Mouse (Mus musculus) lung, postnatal 14 days (tissue): ENCODE measurements around the gene Aes.

Experiments used
- DNase-seq: peaks from one replicate; pipeline ENCODE4 v3.0.0; 2021

Aes gene

DNA sequence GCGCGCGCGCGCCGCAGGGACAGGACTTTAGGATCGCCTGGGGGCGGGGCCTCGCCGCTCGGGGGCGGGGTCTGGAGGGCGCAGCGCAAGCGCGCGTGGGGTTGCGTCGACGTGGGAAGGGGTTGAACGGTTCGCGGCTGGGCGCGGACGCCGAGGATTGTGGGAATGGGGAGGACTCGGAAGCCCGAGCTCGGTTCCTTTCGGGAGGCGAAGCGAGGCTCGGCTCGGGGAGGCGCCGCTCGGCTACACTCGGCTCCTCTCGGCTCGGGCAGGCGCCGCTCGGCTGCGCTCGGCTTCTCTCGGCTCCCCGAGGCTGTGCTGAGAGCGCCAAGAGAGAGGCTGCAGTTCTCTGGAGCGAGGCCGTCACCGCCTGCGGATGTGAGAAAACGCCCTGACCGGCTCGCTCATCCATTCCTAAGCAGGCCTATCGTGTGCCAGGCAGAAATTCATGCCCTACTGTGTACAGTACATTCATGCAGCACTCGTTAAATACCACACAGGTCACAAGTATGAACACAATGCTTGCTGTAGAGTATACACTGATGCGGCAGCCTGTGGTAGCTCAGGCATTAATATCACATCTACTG is 14.0 kb upstream of the Aes start, which contains the start of gene Gna11:
Gene Gna11, minus strand, starts transcription at position 30 of the 587 bp plus-strand sequence.
- DNase-seq = peak; percentile 100

DNA sequence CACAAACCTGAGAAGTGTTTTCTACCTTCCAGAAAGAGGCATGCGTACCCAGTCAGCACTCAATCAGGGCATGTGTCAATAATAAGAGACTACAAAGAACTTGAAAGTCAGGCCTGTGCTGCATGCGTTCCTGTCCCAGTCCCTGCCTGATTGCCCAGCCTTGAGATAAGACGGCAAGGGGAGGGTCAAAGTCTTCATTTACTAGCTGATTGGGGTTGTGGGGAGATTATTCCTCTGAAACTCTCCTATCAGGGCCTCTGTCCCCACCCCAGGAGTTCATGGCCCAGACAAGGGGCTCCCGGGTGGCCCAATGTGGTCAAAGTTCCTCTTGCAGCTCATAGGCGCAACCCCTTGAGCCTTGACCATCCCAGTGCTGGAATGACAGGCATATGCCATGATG is 13.0 kb upstream of the Aes start:
- DNase-seq = no peak

DNA sequence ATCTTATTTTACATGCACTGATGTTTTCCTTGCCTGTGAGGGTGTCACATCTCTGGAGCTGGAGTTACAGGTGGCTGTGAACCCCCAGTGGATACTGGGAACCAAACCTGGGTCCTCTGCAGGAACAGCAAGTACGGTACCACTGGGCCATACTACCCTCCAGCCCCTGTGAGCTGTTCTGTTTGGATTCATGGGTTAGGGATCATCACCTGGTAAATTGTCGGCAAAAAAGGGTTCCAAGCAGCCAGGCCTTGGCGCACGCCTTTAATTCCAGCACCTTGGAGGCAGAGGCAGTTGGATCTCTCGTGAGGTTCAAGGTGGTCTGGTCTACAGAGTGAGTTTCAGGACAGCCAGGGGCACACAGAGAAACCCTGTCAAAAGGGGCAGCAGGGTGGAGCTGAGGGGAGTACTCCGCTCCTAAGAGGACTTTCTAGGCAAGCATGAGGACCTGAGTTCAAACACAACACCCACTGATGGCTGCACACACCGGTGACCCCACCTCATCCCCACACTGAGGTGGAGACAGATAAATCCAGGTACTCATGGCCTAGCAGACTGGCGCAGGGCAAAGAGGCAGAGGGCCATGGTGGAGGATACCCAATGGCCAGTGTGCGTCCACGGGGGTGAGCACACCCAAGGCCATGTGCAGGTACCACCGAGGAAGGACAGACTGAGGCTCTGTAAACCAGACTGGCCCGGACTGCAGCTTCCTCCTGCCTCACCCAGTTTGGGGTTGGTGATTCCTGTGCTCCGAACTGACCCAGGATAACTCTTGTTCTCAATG is 12.3 kb upstream of the Aes start:
- DNase-seq = no peak

DNA sequence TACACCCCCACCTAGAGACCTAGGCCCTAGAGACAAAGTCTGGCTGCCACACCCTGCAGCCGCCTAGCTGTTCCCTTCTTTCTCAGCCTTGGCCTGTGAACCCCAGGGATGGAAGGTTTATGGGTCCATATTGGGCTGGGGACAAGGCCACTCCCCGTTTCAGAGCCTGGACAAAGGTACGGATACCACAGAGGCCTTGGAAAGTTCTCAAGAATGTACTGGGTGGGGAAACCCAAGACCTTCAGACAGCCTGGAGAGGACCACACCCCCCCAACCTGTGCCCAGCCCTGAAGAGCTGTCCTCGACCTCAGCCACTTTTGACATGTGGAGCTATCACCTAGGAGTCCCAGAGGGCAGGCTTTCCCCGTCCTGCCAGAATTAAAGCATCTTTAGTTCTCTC is 10.3 kb upstream of the Aes start:
- no peak for DNase-seq

DNA sequence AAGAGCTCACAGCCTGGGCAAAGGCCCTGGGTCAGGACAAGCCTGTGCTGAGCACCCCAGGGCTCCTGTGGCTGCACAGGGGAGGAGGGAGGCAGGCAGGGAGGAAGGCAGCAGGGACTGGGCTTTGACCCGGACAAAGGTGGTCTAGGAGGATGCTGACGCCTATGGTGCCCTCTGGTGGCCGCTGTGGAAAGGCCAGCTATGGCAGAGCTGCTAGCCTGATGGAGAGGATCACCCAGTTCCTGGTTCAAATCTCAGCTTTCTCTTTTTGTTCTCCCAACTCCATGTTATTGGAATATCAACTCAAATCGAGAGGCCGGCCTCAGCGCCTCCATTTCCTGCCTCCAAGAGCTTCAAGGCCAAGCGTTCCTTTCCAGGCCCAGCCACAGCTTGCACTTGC is 9.0 kb upstream of the Aes start:
- DNase-seq = peak; percentile 74

DNA sequence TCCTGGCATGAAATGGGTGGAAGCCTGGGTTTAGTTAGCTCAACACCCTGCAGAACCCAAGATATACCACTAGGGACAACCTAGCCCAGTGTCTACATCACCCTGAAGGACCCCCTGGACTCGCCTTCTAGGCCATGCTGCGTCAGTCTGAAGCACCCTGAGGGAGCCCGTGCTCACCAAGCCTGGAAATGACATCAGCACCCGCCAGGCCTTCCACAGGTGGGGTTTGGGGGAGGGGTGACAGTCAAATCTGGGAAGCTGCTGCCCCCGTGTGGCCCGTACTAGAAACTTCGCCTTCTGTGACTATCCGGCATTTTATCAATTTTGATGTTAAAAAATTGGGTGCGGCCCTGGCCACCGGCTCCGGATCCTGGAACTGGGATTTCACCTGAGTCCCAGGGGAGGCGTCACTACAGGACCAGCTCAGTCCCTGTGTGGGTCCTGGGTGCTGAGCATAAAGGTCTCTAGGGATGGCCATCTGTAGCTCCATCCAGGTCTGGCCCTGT is 7.6 kb upstream of the Aes start:
- DNase-seq = peak; percentile 88

DNA sequence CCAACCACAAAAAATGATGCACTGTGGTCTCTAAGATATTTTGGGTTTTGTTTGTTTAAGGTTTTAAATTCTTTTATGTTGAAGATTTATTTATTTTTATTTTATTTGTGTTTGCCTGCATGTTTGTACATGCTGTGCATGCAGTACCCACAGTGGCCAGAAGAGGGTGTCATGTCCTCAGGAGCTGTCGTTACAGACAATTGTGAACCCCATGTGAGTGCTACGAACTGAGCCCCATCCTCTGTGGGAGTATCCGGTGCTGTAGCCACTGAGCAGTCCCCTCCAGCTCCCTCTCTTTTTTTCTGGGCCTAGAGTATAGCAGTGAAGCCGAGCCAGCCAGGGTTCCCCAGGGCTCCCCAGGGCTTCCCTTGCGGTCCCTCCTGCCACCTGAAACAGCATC is 6.1 kb upstream of the Aes start:
- peak; percentile 40 for DNase-seq

DNA sequence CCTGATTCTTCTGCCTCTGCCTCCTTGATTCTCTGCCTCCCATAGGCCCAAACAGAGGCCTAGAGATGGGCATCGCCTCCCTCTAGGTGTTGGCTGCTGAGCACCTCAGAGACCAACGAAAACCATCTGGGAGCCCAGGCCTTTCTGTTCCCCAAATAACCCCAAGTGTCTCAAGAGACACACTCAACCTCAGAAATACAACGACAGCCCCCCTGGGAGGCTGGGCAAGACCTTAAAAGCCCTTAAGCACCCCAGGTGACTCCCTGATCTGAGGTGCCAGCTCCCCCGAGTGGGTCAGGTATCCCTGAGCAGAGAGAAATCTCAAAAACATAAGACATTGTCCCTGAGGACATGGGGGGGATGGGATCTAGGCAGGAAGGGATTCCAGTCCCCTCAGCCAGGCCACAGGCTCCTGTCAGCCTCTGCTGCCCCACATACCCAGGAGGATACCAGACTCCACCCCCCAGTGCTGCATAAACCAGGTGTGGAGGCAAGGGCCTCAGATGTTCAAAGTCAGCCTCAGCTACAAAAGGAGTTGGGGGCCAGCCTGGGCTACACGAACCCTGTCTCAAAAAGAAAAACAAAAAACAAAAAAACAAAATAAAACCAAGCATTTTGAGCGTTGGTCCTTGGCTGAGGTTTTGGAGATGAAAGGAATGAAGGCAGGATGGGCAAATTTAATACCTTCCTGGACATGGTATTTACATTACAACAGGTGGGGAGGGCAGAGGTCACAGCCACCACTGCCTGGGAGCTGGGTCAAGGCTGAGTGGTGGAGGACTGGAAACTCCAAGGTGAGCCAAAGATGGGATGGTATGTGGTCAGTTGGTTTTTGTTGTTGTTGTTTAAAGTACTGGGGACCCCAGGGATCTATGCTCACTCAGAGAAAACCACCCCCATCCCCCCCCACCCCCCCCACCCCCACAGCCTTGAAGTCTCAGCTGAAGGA is 5.2 kb upstream of the Aes start:
- DNase-seq = no peak

DNA sequence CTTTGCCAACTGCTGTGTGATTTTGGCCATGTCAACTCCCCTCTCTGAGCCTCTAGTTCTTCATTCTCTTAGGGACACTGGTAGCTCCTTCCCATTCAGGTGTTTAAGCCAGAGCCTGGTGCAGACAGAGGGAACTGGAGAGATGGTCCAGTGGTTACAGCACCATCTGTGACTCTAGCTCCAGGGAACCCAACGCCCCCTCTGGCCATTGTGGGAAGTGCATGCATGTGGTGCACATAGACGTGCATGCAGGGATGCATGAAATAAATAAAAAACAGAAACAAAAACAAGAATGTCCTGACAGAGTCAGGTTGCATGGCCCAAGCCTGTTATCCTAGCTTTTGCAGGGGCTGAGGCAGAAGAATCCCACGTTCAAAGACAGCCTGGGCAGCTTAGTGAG is 3.0 kb upstream of the Aes start:
- DNase-seq = no peak

DNA sequence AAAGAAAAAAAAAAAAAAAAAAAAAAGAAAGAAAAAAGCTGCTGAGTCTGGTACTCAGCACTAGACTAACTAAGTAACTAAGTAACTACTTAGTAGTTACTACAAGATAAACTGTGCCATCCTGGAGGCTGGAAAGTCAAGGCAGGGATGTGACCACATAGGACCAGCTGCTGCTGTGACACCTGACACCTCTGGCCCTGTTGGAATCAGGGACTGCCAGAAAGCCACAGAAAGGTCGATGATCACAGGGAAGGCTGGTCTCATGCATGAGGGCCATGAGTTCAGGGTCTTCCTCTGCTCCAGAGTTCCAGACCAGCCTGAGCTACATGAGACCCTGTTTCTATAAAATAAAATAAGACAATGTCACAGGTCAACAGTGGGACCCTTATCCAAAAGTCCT is 1.8 kb upstream of the Aes start:
- DNase-seq = no peak

DNA sequence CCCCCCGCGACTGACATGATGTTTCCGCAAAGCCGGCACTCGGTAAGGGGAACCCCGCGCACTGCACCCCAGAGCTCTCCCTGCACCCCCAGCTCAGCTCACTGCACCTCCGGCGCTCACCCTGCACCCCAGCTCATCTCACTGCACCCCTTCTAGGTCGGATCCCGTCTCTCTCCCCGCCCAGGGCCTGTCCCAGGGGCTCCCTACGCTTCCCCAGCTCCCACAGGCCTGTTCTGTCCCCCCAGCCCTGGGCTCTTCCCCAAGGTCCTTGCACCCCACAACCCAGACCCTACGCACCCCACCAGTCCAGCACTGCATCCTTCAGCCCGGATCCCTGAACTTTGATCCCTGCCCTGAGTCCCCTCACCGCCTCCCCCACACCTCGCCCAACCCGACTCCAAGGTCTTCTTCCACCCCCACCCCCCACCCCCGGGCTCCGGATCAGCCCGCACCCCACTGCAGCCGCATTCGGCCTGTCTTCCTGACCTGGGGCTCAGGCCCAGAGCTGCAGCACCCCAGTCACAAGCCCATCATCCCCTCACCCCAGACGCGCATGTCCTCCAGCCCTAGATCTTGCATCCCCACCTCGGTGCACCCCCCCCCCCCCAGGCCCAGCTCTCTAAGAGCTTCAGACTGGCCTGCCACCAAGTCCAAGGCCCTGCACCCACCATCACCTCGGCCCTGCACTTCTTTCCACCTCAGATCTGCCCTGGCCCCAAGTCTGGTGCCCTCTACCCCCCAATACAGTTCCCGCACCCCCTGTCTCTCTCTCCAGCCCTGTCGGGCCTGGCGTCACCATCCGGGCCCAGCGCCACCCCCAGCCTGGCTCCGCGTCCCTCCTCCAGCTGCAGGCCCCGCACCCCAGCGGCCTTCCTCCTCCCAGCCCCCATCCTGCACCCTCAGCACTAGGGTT is 595 bp downstream of the Aes start:
- DNase-seq = peak; percentile 76

DNA sequence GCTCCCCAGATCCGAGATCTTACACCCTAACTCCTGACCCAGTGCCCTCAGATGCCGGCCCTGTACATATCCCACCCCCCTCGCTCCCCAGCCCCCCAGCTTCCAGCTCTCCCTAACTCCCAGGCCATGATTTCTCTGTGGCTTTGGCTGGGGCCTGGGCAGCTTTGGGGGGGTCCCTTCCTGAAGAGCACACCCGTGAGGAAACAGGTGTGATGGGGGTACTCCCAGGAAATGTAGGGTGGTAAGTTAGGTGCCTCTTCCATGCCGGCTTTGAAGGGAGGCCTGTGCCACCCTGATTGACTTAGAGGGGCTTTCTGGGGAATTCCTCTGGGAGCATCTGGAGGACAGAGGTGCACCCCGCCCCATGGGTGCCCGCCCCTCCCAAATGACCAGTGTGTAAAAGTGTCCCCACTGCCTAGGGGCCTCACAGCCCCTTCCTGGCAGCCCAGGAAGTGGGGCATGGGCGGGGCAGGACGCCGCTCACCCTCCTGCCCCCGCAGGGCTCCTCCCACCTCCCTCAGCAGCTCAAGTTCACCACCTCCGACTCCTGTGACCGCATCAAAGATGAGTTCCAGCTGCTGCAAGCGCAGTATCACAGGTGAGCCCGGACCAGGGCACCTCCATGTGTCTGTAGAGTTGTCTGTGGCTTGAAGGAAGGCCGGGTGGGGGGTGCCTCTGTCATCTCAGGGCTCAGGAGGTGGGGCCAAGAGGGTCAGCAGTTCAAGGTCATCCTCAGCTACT is 1.6 kb downstream of the Aes start:
- DNase-seq = peak; percentile 57

DNA sequence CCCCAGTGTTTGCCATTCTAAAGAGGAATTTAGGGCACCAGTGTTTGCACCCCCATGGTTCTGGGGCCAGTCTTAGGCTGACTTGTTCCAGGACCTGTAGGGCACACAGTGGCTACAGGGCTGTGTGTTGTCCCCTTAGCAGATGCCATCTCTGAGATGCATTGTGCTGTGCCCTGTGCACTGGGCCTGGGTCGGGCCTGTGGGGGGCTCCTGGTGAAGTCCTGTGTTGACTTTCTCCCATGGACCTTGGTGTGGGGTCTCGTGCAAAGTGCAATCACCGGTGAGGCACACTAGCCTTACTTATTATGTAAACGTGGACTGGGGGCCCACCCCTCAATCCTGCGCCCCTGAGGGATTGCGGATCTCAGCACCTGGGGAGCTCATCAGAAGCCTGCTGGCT is 3.1 kb downstream of the Aes start:
- no peak for DNase-seq

DNA sequence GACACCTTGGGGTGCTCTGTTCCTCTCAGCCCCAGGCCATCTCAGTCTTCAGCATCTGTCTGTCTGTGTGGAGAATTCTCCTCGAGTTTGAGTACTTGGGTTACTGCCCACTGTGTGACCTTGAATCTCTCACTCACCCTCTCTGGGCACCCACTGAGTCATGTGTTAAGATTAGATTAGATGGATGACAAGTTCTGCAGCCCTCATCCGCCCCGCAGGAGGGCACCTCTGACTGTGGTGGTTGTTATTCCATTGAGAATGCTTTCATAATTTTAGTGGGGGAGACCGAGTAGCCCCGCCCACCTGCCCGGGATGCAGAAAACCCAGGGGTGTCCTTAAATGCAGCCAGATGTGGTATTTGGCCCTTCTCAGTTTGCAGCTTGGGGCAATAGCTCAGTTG is 4.2 kb downstream of the Aes start:
- DNase-seq = no peak

DNA sequence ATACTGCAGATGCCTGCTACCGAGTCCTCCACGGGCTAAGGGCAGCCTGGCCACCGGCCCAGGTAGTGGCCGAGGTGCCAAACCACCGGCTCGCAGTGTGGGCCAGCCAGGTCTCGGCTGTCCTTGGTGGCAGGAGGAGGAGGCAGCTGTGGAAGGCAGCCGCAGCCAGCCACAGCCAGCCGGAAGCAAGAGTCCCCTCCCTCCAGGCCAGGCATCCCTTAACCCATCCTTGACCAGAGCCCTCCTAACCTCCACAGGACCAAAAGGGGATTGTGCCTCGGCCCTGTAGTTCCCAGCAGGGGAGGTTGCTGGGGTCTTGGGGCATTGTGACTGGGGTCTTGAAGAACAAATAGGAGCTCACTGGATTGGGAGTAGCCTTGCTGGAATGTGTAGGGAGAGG is 4.9 kb downstream of the Aes start:
- peak; percentile 61 for DNase-seq

DNA sequence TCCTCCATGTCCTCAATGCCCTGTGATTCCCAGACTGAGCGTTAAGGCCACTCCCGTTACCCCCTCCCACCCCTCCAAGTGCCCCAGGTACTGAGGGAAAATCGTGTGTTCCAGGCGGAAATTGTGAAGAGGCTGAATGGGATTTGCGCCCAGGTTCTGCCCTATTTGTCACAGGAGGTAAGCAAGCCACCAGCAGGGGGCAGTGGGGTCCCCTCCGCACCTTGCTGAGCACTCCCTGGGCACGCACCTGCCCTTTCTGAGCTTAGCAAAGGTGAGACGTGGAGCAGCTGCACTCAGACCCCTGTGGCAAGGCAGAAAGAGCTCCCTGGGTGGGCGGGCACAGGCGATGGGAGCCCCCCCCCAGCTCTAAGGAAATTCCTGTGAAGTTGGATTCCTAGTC is 5.4 kb downstream of the Aes start:
- peak; percentile 72 for DNase-seq

DNA sequence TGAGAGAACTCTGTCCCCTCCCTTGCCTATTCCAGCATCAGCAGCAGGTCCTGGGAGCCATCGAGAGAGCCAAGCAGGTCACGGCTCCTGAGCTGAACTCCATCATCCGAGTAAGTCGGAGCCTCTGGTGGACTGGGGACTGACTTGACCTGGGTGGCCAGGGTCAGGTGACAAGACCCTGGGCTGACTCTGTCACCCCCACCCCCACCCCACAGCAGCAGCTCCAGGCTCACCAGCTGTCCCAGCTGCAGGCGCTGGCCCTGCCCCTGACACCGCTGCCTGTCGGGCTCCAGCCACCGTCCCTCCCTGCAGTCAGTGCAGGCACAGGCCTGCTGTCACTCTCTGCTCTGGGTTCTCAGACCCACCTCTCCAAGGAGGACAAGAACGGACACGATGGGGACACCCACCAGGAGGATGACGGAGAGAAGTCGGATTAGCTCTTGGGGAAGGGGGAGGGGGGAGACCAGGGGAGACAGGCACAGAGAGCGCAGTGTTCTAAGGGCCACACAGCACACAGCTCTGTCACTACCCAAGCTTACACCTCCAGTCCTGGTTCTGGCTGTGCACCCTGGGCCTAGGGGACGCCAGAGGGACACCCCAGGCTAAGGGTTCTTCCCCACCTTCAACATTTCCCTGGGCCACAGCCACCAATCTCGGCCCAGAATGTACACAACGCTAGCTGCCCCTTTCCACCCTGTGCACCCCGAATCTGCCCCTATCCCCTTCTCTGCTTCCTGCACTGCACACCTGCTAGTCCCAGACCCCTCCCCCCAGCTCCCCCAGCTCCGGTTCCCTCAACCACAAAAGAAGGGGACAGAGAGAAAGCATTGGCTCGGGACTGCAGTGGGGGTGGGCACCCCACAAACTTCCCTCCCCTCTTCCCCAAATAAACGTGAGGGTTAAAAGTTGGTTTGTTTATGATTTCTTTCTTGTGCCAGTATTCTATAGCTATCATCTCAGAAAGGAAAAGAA is 6.3 kb downstream of the Aes start:
- DNase-seq = no peak

DNA sequence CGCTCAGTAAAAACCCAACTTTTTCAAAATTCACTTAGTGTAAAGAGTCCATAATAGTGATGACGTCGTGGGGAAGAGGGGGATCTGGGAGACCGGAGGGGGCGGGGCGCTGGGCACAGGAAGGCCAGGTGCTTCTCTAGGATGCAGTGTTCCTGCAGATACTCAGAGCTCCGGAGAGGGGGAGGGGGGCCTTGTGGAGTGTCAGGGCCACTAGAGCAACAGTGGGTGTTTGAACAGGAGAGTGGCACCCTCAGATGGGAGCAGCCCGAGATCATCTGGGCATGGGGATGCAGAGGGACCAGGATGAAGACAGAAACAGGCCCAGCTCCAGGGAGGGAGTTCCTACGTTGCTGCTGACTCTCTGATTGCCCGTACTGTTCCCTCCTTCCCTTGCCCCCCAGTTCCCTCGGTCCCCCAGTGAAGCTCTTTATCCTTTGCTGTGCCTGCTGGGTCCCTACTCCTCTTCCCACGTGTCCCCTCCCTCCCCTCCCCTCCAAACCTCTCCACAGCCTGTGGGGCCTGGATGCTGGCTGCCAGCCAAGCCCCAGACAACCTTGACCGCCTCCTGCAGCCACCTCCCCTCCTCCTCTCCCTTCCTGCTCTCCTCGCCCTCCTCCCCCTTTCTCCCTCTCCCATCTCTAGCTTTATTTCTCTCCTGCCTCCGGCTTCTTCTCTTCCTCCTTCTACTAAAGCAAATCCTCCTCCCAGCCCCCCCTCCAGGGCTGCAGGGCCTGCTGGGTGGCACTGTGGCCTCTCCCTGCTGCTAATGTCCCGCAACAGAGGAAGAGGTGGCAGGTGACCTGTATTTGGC is 9.3 kb downstream of the Aes start:
- peak; percentile 32 for DNase-seq

DNA sequence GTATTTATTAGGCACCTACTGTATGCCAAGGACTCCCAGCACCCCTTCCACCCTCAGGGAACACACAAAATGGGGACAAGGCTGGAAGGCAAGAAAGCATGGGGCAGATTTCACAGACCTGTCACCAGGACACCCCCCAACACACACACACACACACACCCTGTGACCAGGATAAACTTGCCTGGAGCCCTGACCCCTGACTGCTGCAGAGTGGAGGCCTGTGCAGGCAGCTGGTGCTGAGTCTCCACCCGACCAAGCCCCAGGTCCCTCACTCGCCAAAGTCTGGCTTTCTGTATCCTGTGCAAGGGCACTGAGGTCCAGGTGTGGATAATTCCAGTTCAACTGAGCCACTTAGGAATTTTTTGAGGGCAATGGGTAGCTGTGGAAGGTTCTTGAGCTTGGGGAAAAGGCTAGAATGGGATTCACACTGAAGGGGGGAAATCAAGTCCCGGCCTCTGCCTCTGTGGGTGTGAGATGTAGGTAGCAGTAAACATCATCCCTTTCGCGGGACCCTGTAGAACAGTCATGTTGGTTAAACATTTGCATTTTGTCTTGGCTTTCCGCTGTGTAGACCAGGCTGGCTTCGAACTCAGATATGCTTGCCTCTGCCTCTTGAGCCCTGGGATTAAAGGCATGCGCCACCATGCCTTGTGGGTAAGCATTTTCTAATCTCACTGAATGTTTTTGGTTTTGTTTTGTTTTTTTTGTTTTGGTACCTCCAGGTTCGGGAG is 10.4 kb downstream of the Aes start:
- DNase-seq = no peak
